Mouse (Mus musculus) lung, embryonic 16.5 days (tissue): ENCODE data around the gene Lrrn4cl. TPM values are rescaled to one million over a fixed set of nuclear protein-coding genes. Genes with fewer than 3 reads are reported as not detected.

Experiments used
- ATAC-seq: fragments of 200-750 bp; cut with Nextera tagmentation; 2 replicates; pipeline ENCODE4 v1.8.0; 2017; ENCODE audit warnings: low read depth, mild to moderate bottlenecking, moderate library complexity
- H3K27ac ChIP-seq: fragments of 300-500 bp; sonication (generic); 2 replicates; pipeline ENCODE4 v1.5.1; 2014; ENCODE audit warnings: mild to moderate bottlenecking, control low read depth, low read length
- H3K27me3 ChIP-seq: fragments of 300-500 bp; sonication (generic); 2 replicates; pipeline ENCODE4 v1.6.1; 2014; ENCODE audit warnings: low read depth, low read length, mixed read lengths; ENCODE audit not compliant: control insufficient read depth, insufficient read depth
- H3K36me3 ChIP-seq: fragments of 300-500 bp; sonication (generic); 2 replicates; pipeline ENCODE4 v1.6.1; 2014; ENCODE audit warnings: low read length; ENCODE audit not compliant: control insufficient read depth, insufficient read depth
- H3K4me1 ChIP-seq: fragments of 300-500 bp; sonication (generic); replicated peaks from 2 replicates; pipeline ENCODE4 v1.6.1; 2014; ENCODE audit warnings: low read length, mixed read lengths; ENCODE audit not compliant: control insufficient read depth, insufficient read depth
- H3K4me2 ChIP-seq: fragments of 300-500 bp; sonication (generic); 2 replicates; pipeline ENCODE4 v1.6.1; 2014; ENCODE audit warnings: low read depth, low read length, control low read depth
- H3K4me3 ChIP-seq: fragments of 300-500 bp; sonication (generic); 2 replicates; pipeline ENCODE4 v1.5.1; 2014; ENCODE audit warnings: mild to moderate bottlenecking, low read length, control low read depth
- H3K9ac ChIP-seq: fragments of 300-500 bp; sonication (generic); 2 replicates; pipeline ENCODE4 v1.6.1; 2014; ENCODE audit warnings: low read length, control low read depth
- H3K9me3 ChIP-seq: fragments of 300-500 bp; sonication (generic); 2 replicates; pipeline ENCODE4 v1.6.1; 2016; ENCODE audit warnings: low read length; ENCODE audit not compliant: control insufficient read depth
- WGBS: fragments of 180-500 bp; shearing (Covaris S2); extraction: QIAGEN DNeasy Blood & Tissue Kit; methylation state at CpG from one replicate; pipeline ENCODE4 v1.1.7; 2014; 5-methylcytosine and 5-hydroxymethylcytosine counted together
- polyA plus RNA-seq: library from polyadenylated mRNA; unstranded; fragments of >200 nt; fragmentation: Nextera tagmentation; extraction: Ambion mirVana; gene quantifications from 2 replicates; pipeline ENCODE4 v1.2.1, GENCODE M21; 2015

Gene Lrrn4cl
- polyA plus RNA-seq = 1.6 and 1.7 TPM in 2 replicates

DNA sequence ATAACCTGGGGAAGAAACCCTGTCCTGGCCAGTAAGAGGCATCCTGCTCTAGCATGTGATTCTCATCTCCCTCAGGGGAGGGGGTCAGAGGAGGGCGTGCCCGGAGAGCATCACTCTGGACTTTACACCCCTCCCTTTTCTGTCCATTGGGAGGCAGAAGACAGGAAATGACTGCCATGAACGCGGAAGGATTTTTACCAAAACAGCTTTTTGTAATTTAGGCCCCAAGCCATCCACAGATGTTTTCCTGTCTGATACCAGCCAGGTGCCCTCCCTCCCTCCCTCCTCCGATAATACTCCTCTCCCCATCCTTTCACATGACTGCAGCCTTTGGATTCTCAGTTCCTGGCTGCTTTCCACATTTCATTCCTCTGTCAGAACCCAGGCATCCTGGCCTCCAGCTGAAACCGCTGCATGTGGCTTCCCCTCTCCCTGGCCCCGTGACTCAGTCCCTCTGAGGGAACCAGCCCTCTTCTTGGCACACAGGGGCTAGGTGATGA lies at the start of gene Lrrn4cl:
TSS of gene Lrrn4cl (plus strand) at position 367 of the 500 bp plus-strand sequence.
- Histone ChIP-seq H3K27me3 (no peaks in the 10 kb centered on the region), H3K9ac (peak within 1 kb of the TSS; percentile 14; the same call in 1 of the 2 replicates), H3K36me3 (peaks cover 12% of the 10 kb centered on the region), H3K4me1 (no peaks in the 10 kb centered on the region), H3K9me3 (no peaks in the 10 kb centered on the region), H3K4me2 (peak within 1 kb of the TSS; percentile 11), H3K4me3 (no peak within 1 kb of the TSS), H3K27ac (no peak within 1 kb of the TSS)
- ATAC-seq = peak; percentile 76; the same call in 1 of the 2 replicates
- WGBS = 19% methylated on average over 7 of the region's 7 CpGs

DNA sequence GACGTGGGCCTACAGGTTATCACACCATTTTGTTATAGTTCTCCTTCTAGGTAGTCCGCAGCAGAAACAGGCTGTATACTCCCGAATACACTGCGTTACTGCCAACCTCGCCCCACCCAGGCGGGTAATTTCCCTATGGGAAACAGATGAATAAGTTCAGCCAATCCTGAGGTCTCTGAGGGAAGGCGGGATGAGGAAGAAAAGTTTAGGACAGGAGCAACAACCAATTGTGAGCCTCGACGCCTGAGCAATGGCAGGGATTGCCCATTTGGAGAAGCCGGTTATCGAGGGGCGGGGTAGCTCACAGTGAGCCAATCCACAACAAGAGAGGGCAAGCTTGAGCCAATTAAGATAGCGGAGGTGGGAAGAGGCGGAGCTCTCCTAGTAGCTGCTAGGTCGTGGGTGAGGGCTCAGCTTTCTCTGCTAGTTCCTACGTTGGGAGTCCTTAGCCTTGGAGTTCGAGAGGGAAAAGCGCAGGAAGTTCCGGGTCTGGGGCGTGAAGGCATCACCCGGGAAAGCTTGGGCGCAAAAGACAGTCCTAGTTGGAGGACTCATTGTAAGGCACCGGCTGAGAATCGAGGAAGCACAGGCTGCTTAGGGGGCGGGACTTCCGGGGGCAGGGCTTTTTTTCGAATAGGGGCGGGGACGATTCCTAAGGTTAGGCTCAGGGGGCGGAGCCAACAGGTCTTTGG lies 48.3 kb upstream of the Lrrn4cl start, which contains the start of gene Zbtb3:
TSS of gene Zbtb3 (plus strand) at position 426 of the 692 bp plus-strand sequence.
- ATAC-seq = peak; percentile 97
- peak within 1 kb of the TSS; percentile 90 for H3K27ac ChIP-seq
- no peaks in the 10 kb centered on the region for H3K9me3 ChIP-seq
- H3K4me2 ChIP-seq = peak within 1 kb of the TSS; percentile 88
- H3K27me3 ChIP-seq = no peaks in the 10 kb centered on the region
- peak within 1 kb of the TSS; percentile 70 for H3K9ac ChIP-seq
- H3K4me3 ChIP-seq = peak within 1 kb of the TSS; percentile 73
- H3K36me3 ChIP-seq = peaks cover 11% of the 10 kb centered on the region
- WGBS = 0% methylated on average over 30 of the region's 30 CpGs
- peaks cover 15% of the 10 kb centered on the region for H3K4me1 ChIP-seq

DNA sequence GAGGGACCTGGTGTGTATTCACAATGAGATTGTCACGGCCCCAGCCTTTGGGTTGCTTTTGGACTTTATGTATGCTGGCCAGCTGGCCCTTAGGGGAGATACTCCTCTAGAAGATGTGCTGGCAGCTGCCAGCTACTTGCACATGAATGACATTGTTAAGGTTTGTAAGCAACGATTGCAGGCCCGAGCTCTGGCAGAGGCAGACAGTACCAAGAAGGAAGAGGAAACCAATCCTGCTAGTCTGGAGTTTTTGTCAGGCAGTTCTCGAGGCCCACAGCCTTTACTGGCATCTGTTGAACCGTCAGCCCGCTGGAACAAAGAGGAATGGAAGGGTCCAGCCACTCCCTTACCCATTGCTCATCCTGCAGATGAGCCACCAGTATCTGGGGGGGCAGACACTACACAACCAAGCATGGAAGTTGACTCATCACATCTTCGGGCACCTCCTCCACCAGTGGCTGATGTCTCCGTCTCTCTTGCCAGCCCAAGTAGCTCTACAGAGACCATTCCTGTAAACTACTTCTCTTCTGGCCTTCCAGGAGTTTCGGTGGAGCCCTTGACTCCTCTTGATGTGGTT lies 47.3 kb upstream of the Lrrn4cl start:
- Histone ChIP-seq H3K4me3 (peak overlapping the region; percentile 73; the same call in 1 of the 2 replicates), H3K27ac (peak overlapping the region; percentile 90; the same call in 1 of the 2 replicates), H3K36me3 (peaks cover 13% of the 10 kb centered on the region), H3K27me3 (no peaks in the 10 kb centered on the region), H3K4me1 (peaks cover 9% of the 10 kb centered on the region; the same call in 1 of the 2 replicates), H3K9ac (no peak overlapping the region), H3K9me3 (no peaks in the 10 kb centered on the region), H3K4me2 (peak overlapping the region; percentile 53; the same call in 1 of the 2 replicates)
- no peak for ATAC-seq
- WGBS = 82% methylated on average over 9 of the region's 9 CpGs

DNA sequence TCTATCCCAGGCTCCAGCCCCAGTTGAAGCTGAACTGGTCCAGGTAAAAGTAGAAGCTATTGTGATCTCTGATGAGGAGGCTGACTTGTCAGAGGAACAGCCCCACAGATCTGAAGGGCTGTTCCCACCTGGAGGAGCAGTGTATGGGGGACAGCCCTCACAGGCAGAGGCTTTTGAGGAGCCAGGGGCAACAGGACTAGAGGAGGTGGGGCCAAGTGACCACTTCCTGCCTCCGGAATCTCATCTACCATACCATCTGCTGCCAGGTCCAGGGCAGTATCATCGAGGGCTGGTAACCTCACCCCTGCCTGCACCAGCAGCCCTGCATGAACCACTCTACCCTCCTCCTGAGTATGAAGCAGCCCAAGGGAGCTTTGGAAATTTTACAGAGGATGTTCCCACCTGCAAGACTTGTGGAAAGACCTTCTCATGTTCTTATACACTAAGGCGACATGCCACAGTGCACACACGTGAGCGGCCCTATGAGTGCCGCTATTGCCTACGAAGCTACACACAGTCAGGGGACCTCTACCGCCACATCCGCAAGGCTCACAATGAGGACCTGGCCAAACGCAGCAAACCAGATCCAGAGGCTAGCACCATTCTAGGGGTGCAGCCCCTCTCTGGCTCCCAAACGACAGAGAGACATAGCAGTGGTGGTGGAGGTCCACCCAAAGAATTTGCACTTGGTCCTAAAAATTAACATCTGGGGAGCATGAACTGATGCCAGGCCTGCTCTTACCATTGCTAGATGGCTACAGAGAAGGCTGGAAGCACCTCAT lies 46.5 kb upstream of the Lrrn4cl start:
- no peak overlapping the region for H3K27ac ChIP-seq
- H3K9me3 ChIP-seq = no peaks in the 10 kb centered on the region
- H3K27me3 ChIP-seq = no peaks in the 10 kb centered on the region
- H3K4me2 ChIP-seq = no peak overlapping the region
- H3K4me3 ChIP-seq = no peak overlapping the region
- H3K9ac ChIP-seq = no peak overlapping the region
- WGBS = 91% methylated on average over 11 of the region's 11 CpGs
- peaks cover 9% of the 10 kb centered on the region; the same call in 1 of the 2 replicates for H3K4me1 ChIP-seq
- no peak for ATAC-seq
- peaks cover 17% of the 10 kb centered on the region for H3K36me3 ChIP-seq

DNA sequence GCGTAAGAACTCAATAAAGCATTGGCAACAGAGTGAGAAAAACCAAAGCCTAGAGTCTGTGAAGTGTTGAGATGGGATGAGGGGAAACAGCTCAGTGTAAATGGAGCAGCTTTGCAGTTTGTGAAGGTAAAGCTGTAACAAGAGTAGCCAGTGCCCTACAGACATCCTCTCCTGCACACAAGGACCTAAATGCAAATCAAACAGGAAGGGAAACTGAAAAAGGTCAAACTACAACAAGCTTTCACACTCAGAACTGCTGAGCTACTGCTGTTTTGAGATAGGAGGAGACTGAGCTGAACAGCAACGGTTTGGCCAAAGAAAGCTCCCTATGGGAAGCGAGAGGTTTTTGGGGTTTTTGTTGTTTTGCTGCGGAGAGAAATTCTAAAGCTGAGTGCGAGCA lies 43.8 kb upstream of the Lrrn4cl start:
- Histone ChIP-seq H3K4me2 (no peak overlapping the region), H3K4me1 (peaks cover 5% of the 10 kb centered on the region; the same call in 1 of the 2 replicates), H3K9me3 (no peaks in the 10 kb centered on the region), H3K27me3 (no peaks in the 10 kb centered on the region), H3K9ac (no peak overlapping the region), H3K27ac (no peak overlapping the region), H3K36me3 (peaks cover 36% of the 10 kb centered on the region), H3K4me3 (no peak overlapping the region)
- ATAC-seq = no peak
- WGBS = 89% methylated on average over 5 of the region's 5 CpGs

DNA sequence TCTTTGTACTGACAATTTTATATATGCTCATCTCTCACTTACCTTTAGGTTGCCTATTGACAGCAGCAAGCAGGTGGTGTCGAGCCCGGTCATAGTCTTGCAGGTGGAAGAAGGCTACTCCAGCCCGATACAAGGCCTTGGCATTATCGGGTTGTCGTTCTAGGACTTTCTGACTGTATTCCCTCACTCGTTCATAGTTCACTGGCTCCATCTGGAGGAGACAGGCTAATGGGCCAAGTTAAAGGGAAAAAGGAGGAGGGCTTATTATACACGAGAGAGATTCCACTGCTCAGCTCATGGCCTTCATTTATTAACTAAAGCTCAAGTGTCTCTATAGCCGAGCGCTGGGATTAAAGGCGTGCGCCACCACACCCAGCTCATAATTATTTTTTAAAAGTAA lies 34.8 kb upstream of the Lrrn4cl start:
- ATAC-seq = no peak
- Histone ChIP-seq H3K9me3 (no peaks in the 10 kb centered on the region), H3K27me3 (no peaks in the 10 kb centered on the region), H3K4me2 (no peak overlapping the region), H3K27ac (no peak overlapping the region), H3K36me3 (peaks cover 21% of the 10 kb centered on the region), H3K4me3 (no peak overlapping the region), H3K9ac (no peak overlapping the region), H3K4me1 (peaks cover 17% of the 10 kb centered on the region)
- WGBS = 73% methylated on average over 11 of the region's 11 CpGs

DNA sequence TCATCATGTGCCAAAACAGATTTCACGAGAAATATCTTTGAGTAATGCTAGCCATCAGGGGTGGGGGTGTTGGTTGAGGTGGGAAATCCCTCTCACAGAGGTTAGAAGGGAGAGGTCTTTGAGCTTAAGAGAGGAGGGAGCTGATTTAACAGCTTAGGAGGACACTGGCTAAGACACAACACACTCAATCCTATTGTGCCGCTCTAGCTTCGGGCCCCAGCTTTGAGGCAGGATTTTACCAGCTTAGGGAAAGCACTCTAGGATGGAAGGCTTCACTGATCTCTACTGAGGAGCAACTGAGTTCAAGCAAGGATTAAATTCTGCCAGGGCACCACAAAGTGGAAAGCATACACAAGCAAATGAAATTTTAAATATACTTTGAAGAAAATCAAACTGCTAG lies 33.6 kb upstream of the Lrrn4cl start:
- Histone ChIP-seq H3K9ac (0 out of 2 replicates have a peak overlapping the region, but pooled peaks have one; percentile 16), H3K4me3 (no peak overlapping the region), H3K27me3 (no peaks in the 10 kb centered on the region), H3K4me2 (no peak overlapping the region), H3K27ac (no peak overlapping the region), H3K9me3 (no peaks in the 10 kb centered on the region), H3K36me3 (peaks cover 13% of the 10 kb centered on the region), H3K4me1 (peaks cover 20% of the 10 kb centered on the region)
- 70% methylated on average over 3 of the region's 3 CpGs for WGBS
- ATAC-seq = no peak

DNA sequence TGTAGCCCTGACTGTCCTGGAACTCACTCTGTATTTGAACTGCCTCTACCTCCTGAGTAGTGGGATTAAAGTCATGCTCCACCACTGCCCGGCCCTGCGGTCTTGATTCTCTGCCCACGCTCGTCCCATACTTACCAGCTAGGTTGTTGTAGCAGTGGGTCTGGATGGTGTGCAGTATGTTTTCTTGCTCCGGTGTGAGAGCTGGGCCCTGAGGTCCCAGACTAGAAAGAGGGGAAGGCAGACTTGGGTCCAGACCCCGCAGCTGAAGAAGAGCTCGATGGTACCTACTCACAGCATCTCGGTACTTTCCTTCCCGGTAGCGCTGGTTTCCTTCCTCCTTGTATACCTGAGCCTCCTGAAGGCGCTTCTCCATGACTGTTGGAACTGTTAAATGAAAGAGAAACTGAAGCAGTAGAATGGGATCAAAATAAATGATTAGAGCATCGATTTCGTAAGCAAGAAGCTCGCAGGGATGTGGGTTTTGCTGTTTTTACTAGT lies 32.2 kb upstream of the Lrrn4cl start:
- no peak for ATAC-seq
- peak overlapping the region; percentile 98 for H3K4me2 ChIP-seq
- peak overlapping the region; percentile 100 for H3K4me3 ChIP-seq
- peaks cover 28% of the 10 kb centered on the region for H3K4me1 ChIP-seq
- H3K9ac ChIP-seq = peak overlapping the region; percentile 85
- H3K27me3 ChIP-seq = no peaks in the 10 kb centered on the region
- H3K36me3 ChIP-seq = peaks cover 8% of the 10 kb centered on the region
- H3K27ac ChIP-seq = peak overlapping the region; percentile 99
- 15% methylated on average over 14 of the region's 14 CpGs for WGBS
- H3K9me3 ChIP-seq = no peaks in the 10 kb centered on the region
